Mouse (Mus musculus): ENCODE measurements at regions not wholly inside any gene's neighbourhood (a gene's known extent, or its start where the extent isn't known, plus 50 kb on each side); places are given as distances from the start of the nearest gene placed in this dataset.

- H3K27ac ChIP-seq (ENCODE audit: insufficient read depth, low read length) = no peak overlapping the region
- no peaks in the 10 kb centered on the region for H3K36me3 ChIP-seq (ENCODE audit: control insufficient read depth, insufficient read depth, low read length, poor library complexity, severe bottlenecking)
- TF ChIP-seq POLR2A (IDR thresholded peaks at IDR 0.05; ENCODE audit: insufficient read depth, low read length) = no peak
- no peak overlapping the region for H3K9ac ChIP-seq (ENCODE audit: low read depth, poor library complexity, severe bottlenecking)
- H3K9me3 ChIP-seq (replicated peaks; ENCODE audit: control insufficient read depth, insufficient read depth, low read length, poor library complexity, severe bottlenecking) = no peaks in the 10 kb centered on the region
- no peaks in the 10 kb centered on the region for H3K4me1 ChIP-seq (ENCODE audit: control insufficient read depth, insufficient read depth, low read length)
- H3K4me3 ChIP-seq (ENCODE audit: low read depth, low read length) = no peak overlapping the region
- no peaks in the 10 kb centered on the region for H3K27me3 ChIP-seq (ENCODE audit: control insufficient read depth, insufficient read depth, low read length, poor library complexity, severe bottlenecking)
These were observed 598.4 kb upstream of the Robo1 start for GRCm38 (mm10) chr16:71709684-71710083.

DNA sequence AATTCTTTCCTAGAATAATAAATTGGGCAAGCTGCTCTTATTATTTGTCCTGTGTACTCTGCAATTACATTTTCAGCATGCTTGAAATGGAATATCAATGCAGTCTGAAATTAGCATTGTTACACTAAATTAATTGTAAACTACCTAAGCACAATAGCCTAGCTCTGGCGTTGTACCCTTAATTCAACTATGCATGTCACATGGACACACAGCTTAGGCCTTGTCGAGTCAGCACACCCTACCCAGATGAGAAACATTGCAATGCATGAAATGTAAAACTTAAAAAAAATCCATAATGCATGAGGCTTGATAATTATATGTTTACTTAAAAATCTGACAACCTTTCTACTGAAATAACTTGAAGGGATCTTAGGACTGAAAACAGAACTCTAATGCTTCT, 596.2 kb upstream of the Robo1 start:
- H3K4me1 ChIP-seq (ENCODE audit: control insufficient read depth, insufficient read depth, low read length) = no peaks in the 10 kb centered on the region
- H3K27ac ChIP-seq (ENCODE audit: insufficient read depth, low read length) = no peak overlapping the region
- H3K9me3 ChIP-seq (replicated peaks; ENCODE audit: control insufficient read depth, insufficient read depth, low read length, poor library complexity, severe bottlenecking) = no peaks in the 10 kb centered on the region
- TF ChIP-seq CTCF (IDR thresholded peaks at IDR 0.05; ENCODE audit: low read depth, low read length) = no peak
- TF ChIP-seq EP300 (IDR thresholded peaks at IDR 0.05; ENCODE audit: insufficient read depth, low read depth, low read length) = no peak
- no peak for TF ChIP-seq POLR2A (IDR thresholded peaks at IDR 0.05; ENCODE audit: insufficient read depth, low read length)
- no peaks in the 10 kb centered on the region for H3K36me3 ChIP-seq (ENCODE audit: control insufficient read depth, insufficient read depth, low read length, poor library complexity, severe bottlenecking)
- H3K9ac ChIP-seq (ENCODE audit: low read depth, poor library complexity, severe bottlenecking) = no peak overlapping the region
- no peak overlapping the region for H3K4me3 ChIP-seq (ENCODE audit: low read depth, low read length)
- no peaks in the 10 kb centered on the region for H3K27me3 ChIP-seq (ENCODE audit: control insufficient read depth, insufficient read depth, low read length, poor library complexity, severe bottlenecking)

DNA sequence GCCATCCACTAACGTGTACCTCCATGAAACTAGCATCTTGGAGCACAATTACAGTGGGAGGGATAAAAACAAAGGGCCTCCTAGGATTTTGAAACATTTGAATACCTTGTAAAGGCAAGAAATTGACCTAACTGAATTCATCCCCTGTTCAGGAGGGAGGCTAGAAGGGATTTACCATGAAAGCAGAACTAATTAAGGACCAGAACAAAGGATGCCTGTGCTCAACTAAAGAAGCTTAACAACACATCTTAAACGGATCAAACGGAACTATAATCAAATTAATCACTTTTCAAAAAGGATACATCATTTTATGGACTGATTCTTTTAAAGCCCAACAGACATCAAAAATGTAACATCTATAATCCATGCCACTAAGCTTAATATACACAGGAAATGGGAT, 590.9 kb upstream of the Robo1 start:
- Histone ChIP-seq H3K9me3 (replicated peaks; ENCODE audit: control insufficient read depth, insufficient read depth, low read length, poor library complexity, severe bottlenecking) (no peaks in the 10 kb centered on the region), H3K27ac (ENCODE audit: insufficient read depth, low read length) (no peak overlapping the region), H3K27me3 (ENCODE audit: control insufficient read depth, insufficient read depth, low read length, poor library complexity, severe bottlenecking) (no peaks in the 10 kb centered on the region), H3K4me1 (ENCODE audit: control insufficient read depth, insufficient read depth, low read length) (no peaks in the 10 kb centered on the region), H3K9ac (ENCODE audit: low read depth, poor library complexity, severe bottlenecking) (no peak overlapping the region), H3K4me3 (ENCODE audit: low read depth, low read length) (no peak overlapping the region), H3K36me3 (ENCODE audit: control insufficient read depth, insufficient read depth, low read length, poor library complexity, severe bottlenecking) (no peaks in the 10 kb centered on the region)
- TF ChIP-seq EP300 (IDR thresholded peaks at IDR 0.05; ENCODE audit: insufficient read depth, low read depth, low read length) = no peak
- TF ChIP-seq POLR2A (IDR thresholded peaks at IDR 0.05; ENCODE audit: insufficient read depth, low read length) = no peak
- TF ChIP-seq CTCF (IDR thresholded peaks at IDR 0.05; ENCODE audit: low read depth, low read length) = no peak

DNA sequence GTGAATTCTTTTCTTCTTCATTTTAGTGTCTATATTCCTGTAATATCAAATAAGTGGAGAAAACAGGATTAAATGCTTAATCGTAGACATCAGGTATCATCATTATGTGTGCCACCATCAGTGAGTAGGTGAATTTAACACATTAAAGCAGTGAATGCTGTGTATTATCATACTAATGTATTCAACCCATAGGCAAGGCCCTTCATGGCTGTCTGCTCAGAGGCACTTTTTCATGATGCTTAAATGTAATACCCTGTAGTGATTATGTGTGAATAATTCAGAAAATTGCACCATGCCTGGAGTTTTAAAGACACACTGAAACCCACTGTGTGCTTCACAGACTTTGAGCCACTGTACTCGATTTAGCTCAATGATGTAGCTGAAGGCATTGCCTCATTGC, 583.2 kb upstream of the Robo1 start:
- Histone ChIP-seq H3K9me3 (replicated peaks; ENCODE audit: control insufficient read depth, insufficient read depth, low read length, poor library complexity, severe bottlenecking) (no peaks in the 10 kb centered on the region), H3K4me3 (ENCODE audit: low read depth, low read length) (no peak overlapping the region), H3K9ac (ENCODE audit: low read depth, poor library complexity, severe bottlenecking) (no peak overlapping the region), H3K27me3 (ENCODE audit: control insufficient read depth, insufficient read depth, low read length, poor library complexity, severe bottlenecking) (no peaks in the 10 kb centered on the region), H3K4me1 (ENCODE audit: control insufficient read depth, insufficient read depth, low read length) (no peaks in the 10 kb centered on the region), H3K27ac (ENCODE audit: insufficient read depth, low read length) (no peak overlapping the region), H3K36me3 (ENCODE audit: control insufficient read depth, insufficient read depth, low read length, poor library complexity, severe bottlenecking) (no peaks in the 10 kb centered on the region)
- TF ChIP-seq EP300 (IDR thresholded peaks at IDR 0.05; ENCODE audit: insufficient read depth, low read depth, low read length) (no peak), POLR2A (IDR thresholded peaks at IDR 0.05; ENCODE audit: insufficient read depth, low read length) (no peak), CTCF (IDR thresholded peaks at IDR 0.05; ENCODE audit: low read depth, low read length) (no peak)

- Histone ChIP-seq H3K27me3 (ENCODE audit: control insufficient read depth, insufficient read depth, low read length, poor library complexity, severe bottlenecking) (no peaks in the 10 kb centered on the region), H3K36me3 (ENCODE audit: control insufficient read depth, insufficient read depth, low read length, poor library complexity, severe bottlenecking) (no peaks in the 10 kb centered on the region), H3K9ac (ENCODE audit: low read depth, poor library complexity, severe bottlenecking) (no peak overlapping the region), H3K4me3 (ENCODE audit: low read depth, low read length) (no peak overlapping the region), H3K27ac (ENCODE audit: insufficient read depth, low read length) (no peak overlapping the region), H3K9me3 (replicated peaks; ENCODE audit: control insufficient read depth, insufficient read depth, low read length, poor library complexity, severe bottlenecking) (peaks cover 3% of the 10 kb centered on the region), H3K4me1 (ENCODE audit: control insufficient read depth, insufficient read depth, low read length) (no peaks in the 10 kb centered on the region)
- TF ChIP-seq POLR2A (IDR thresholded peaks at IDR 0.05; ENCODE audit: insufficient read depth, low read length) (no peak), CTCF (IDR thresholded peaks at IDR 0.05; ENCODE audit: low read depth, low read length) (no peak), EP300 (IDR thresholded peaks at IDR 0.05; ENCODE audit: insufficient read depth, low read depth, low read length) (no peak)
These were observed 570.2 kb upstream of the Robo1 start for GRCm38 (mm10) chr16:71737941-71738340.

DNA sequence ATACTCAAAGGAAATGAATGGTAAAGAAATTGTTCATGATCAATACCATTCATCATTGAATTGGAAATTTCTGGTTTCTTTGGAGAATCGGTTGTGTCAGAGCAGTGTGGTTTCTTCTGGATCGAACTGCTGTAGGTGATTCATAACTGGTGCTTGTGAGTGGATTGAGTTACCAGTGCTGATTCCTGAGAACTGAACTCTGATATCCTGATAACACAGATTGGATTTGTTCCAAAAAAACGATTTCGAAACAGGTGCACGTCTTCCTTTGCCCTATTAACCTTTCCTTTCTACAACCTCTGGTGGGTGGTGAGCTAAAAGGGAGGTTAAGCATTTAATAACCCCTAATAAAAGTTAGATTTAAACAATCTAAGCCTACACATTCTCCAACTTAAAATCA, 569.0 kb upstream of the Robo1 start:
- no peak overlapping the region for H3K27ac ChIP-seq (ENCODE audit: insufficient read depth, low read length)
- H3K4me1 ChIP-seq (ENCODE audit: control insufficient read depth, insufficient read depth, low read length) = no peaks in the 10 kb centered on the region
- no peak for TF ChIP-seq POLR2A (IDR thresholded peaks at IDR 0.05; ENCODE audit: insufficient read depth, low read length)
- no peak for TF ChIP-seq EP300 (IDR thresholded peaks at IDR 0.05; ENCODE audit: insufficient read depth, low read depth, low read length)
- no peak for TF ChIP-seq CTCF (IDR thresholded peaks at IDR 0.05; ENCODE audit: low read depth, low read length)
- H3K4me3 ChIP-seq (ENCODE audit: low read depth, low read length) = no peak overlapping the region
- no peaks in the 10 kb centered on the region for H3K27me3 ChIP-seq (ENCODE audit: control insufficient read depth, insufficient read depth, low read length, poor library complexity, severe bottlenecking)
- peaks cover 3% of the 10 kb centered on the region for H3K9me3 ChIP-seq (replicated peaks; ENCODE audit: control insufficient read depth, insufficient read depth, low read length, poor library complexity, severe bottlenecking)
- H3K9ac ChIP-seq (ENCODE audit: low read depth, poor library complexity, severe bottlenecking) = no peak overlapping the region
- no peaks in the 10 kb centered on the region for H3K36me3 ChIP-seq (ENCODE audit: control insufficient read depth, insufficient read depth, low read length, poor library complexity, severe bottlenecking)

Data from ES-Bruce4 (cell line).